Mouse (Mus musculus) embryonic facial prominence, embryonic 14.5 days (tissue): ENCODE data around the gene Lrrc3c. TPM values are rescaled to one million over a fixed set of nuclear protein-coding genes. Genes with fewer than 3 reads are reported as not detected.
A peak's percentile ranks its signal among the peaks of the same experiment; 100 is the strongest.
"Not testable (repeated sequence)": the region's sequence is repeated elsewhere in the genome, so short reads cannot be mapped to it uniquely, and the experiment has no call there.

Source experiments
- ATAC-seq: fragments of 200-750 bp; cut with Nextera tagmentation; 2 replicates; pipeline ENCODE4 v1.8.0; 2017; ENCODE audit warnings: low read depth, moderate number of reproducible peaks, moderate TSS enrichment
- DNase-seq: peaks from one replicate; pipeline ENCODE4 v3.0.0-alpha.2; 2015; ENCODE audit warnings: low spot score
- H3K27ac ChIP-seq: fragments of 300-500 bp; sonication (generic); replicated peaks from 2 replicates; pipeline ENCODE4 v1.5.1; 2014; ENCODE audit warnings: low read depth, mild to moderate bottlenecking, low read length, moderate library complexity
- H3K27me3 ChIP-seq: fragments of 300-500 bp; sonication (generic); replicated peaks from 2 replicates; pipeline ENCODE4 v1.6.1; 2014; ENCODE audit warnings: low read length; ENCODE audit not compliant: control insufficient read depth, insufficient read depth
- H3K36me3 ChIP-seq: fragments of 300-500 bp; sonication (generic); 2 replicates; pipeline ENCODE4 v1.6.1; 2014; ENCODE audit warnings: low read length, mixed read lengths; ENCODE audit not compliant: control insufficient read depth, insufficient read depth
- H3K4me1 ChIP-seq: fragments of 300-500 bp; sonication (generic); 2 replicates; pipeline ENCODE4 v1.6.1; 2014; ENCODE audit warnings: antibody characterized with exemption, low read length; ENCODE audit not compliant: control insufficient read depth, insufficient read depth
- H3K4me2 ChIP-seq: fragments of 300-500 bp; sonication (generic); 2 replicates; pipeline ENCODE4 v1.6.1; 2014; ENCODE audit warnings: low read depth, mild to moderate bottlenecking, low read length, moderate library complexity, mixed read lengths
- H3K4me3 ChIP-seq: fragments of 300-500 bp; sonication (generic); 2 replicates; pipeline ENCODE4 v1.5.1; 2014; ENCODE audit warnings: low read depth, mild to moderate bottlenecking, low read length
- H3K9ac ChIP-seq: fragments of 300-500 bp; sonication (generic); 2 replicates; pipeline ENCODE4 v1.6.1; 2014; ENCODE audit warnings: low read depth, mild to moderate bottlenecking, low read length, moderate library complexity, mixed read lengths
- H3K9me3 ChIP-seq: fragments of 300-500 bp; sonication (generic); 2 replicates; pipeline ENCODE4 v1.6.1; 2016; ENCODE audit warnings: low read length; ENCODE audit not compliant: control insufficient read depth
- WGBS: fragments of 180-500 bp; shearing (Covaris S2); extraction: QIAGEN DNeasy Blood & Tissue Kit; methylation state at CpG from one replicate; pipeline ENCODE4 v1.1.7; 2014; 5-methylcytosine and 5-hydroxymethylcytosine counted together
- polyA plus RNA-seq: library from polyadenylated mRNA; unstranded; fragments of >200 nt; fragmentation: Nextera tagmentation; extraction: Ambion mirVana; gene quantifications from 2 replicates; pipeline ENCODE4 v1.2.1, GENCODE M21; 2014

Gene Lrrc3c
- polyA plus RNA-seq, 1 experiment from 2014 or later: not detected

DNA sequence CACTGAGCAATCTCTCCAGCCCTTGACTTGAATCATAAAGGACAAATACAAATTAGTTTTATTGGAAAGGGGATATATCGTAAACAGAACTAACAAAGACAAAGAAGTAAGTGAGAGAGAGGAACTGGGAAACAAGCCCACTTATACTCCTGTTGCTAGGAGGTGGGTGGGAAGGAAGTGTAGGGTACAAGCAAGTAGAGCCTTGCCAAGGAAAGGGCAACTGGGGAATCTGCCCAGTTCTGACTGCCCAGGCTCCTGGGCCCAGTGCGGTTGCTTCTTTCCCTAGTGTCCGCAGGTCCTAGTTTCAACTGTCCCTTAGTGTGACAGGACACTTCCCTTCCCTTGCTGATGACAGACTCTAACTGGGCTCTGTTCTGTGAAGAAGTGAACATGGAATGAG is 30.6 kb downstream of the Lrrc3c start:
- Histone ChIP-seq H3K9me3 (no peaks in the 10 kb centered on the region), H3K27ac (no peak overlapping the region), H3K4me2 (no peak overlapping the region), H3K4me1 (no peaks in the 10 kb centered on the region), H3K4me3 (no peak overlapping the region), H3K36me3 (no peaks in the 10 kb centered on the region), H3K9ac (no peak overlapping the region), H3K27me3 (no peaks in the 10 kb centered on the region)
- ATAC-seq (no peak), DNase-seq (no peak)
- 96% methylated on average over 3 of the region's 3 CpGs for WGBS

DNA sequence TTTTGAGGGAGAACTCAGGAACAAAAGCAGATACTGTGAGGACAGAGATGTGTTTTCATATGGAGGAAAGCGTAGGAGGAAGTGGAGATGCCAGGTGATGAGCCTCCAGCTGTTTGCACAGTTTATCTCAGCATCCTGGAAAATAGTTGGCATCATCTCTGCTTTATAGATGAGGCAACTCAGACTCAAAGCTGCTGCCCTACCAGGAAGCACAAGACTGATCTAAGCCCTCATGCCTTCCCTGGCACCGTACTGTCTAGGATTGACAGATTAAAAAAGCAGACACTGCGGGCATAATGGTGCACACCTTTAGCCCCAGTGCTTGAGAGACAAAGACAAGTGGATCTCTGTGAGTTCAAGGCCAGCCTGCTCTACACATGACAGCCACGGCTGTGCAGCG is 32.6 kb downstream of the Lrrc3c start:
- no peaks in the 10 kb centered on the region for H3K36me3 ChIP-seq
- no peaks in the 10 kb centered on the region for H3K27me3 ChIP-seq
- no peak overlapping the region for H3K9ac ChIP-seq
- no peaks in the 10 kb centered on the region for H3K9me3 ChIP-seq
- H3K27ac ChIP-seq: no peak overlapping the region
- no peak overlapping the region for H3K4me3 ChIP-seq
- H3K4me1 ChIP-seq: no peaks in the 10 kb centered on the region
- no peak overlapping the region for H3K4me2 ChIP-seq
- DNase-seq (no peak), ATAC-seq (no peak)
- WGBS: 85% methylated on average over 5 of the region's 5 CpGs

DNA sequence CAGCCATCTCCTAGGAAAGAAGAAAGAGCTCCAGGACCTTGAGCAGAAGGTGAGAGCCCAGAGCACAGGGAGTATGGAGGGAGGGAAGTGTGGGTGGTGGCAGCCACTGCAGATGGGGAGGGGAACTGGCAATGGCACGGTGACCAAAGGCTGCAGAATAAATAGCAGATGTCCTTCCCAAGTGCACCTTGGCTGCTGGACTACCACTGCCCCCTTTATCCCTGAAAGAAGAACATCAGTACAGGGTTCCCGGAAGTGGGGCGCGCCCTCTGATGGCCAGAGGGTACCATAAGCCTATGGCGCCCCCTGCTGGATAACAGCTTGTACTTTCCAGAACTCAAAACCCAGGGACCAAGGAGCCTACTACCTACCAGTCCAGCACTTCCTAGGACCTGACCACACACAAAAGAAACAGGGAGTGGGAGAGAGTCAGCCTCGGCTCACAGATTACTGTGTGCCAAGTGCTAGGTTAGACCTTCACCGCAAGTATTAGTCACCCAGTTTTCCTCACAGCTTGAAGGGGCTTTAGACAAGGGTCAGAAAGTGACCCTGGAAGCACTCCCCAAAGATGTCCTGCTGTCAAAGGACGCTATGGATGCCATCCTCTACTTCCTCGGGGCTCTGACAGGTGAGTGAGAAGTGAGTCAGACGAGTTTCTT is 37.4 kb downstream of the Lrrc3c start:
- not testable (repeated sequence) for H3K27me3 ChIP-seq, H3K9ac ChIP-seq, H3K36me3 ChIP-seq, H3K9me3 ChIP-seq, H3K4me1 ChIP-seq, H3K4me3 ChIP-seq, H3K4me2 ChIP-seq, ATAC-seq, H3K27ac ChIP-seq
- WGBS: 41% methylated on average over 8 of the region's 10 CpGs
- peak; percentile 5 for DNase-seq

DNA sequence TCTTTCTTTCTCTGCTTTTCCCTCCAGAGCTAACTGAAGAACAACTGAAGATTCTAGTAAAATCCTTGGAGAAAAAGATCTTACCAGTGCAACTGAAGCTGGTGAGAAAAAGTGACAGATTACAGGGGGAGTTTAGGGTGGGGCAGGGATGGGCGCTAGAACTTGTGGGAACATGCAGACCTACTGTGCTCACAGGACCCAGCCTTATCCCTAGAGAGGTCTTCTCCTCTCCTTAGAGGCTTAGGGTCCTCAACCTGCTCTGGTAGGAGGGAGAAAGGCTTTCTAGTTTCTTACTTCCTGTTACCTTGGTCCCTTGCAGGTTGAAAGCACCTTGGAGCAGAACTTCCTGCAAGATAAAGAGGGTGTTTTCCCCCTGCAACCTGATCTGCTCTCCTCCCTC is 39.4 kb downstream of the Lrrc3c start:
- Histone ChIP-seq H3K9me3 (no peaks in the 10 kb centered on the region), H3K27ac (no peak overlapping the region), H3K4me2 (no peak overlapping the region), H3K27me3 (no peaks in the 10 kb centered on the region), H3K36me3 (no peaks in the 10 kb centered on the region), H3K9ac (no peak overlapping the region), H3K4me1 (no peaks in the 10 kb centered on the region), H3K4me3 (no peak overlapping the region)
- WGBS: 93% methylated on average over 1 of the region's 1 CpGs
- no peak for DNase-seq
- ATAC-seq: no peak

DNA sequence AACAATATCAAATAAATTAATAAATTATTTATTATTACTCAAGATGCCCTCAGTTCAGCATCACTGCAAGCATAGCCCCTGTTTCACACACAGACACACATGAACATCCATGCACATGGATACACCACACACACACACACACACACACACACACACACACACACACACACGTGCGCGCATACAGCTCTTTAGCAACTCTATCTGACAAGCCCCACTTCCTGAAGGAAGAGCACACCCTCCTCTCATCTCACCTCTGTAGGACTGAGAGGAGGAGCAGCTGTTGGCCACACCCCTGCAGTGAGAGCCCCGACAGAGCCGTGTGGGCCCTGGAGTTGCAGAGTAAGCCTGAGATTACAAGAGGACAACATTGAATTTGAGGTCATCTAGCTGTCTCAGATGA is 42.0 kb downstream of the Lrrc3c start:
- DNase-seq (no peak), ATAC-seq (no peak)
- no peaks in the 10 kb centered on the region for H3K27me3 ChIP-seq
- 64% methylated on average over 5 of the region's 5 CpGs for WGBS
- H3K9me3 ChIP-seq: no peaks in the 10 kb centered on the region
- H3K9ac ChIP-seq: no peak overlapping the region
- no peak overlapping the region for H3K4me3 ChIP-seq
- H3K4me2 ChIP-seq: no peak overlapping the region
- no peaks in the 10 kb centered on the region for H3K36me3 ChIP-seq
- H3K4me1 ChIP-seq: no peaks in the 10 kb centered on the region
- no peak overlapping the region for H3K27ac ChIP-seq

DNA sequence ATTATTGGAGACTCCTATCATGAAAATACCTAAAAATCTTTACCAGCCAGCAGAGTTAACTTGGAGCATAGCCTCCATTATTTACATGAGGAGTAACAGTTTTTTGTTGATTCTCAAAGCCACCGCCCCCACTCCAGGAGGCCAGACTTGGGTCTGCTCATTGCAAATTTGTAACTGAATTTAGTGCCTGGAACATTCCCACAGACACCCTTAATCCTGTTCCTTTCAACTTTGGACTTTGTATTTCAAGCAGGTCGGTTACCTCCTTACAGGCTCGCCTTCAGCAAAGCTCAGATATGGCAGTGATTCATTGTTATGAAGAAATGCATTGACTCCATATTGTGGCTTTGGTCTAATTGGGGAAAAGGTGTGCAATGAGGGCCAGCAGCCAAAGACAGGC is 46.7 kb downstream of the Lrrc3c start:
- H3K4me3 ChIP-seq: no peak overlapping the region
- no peak overlapping the region for H3K4me2 ChIP-seq
- H3K9ac ChIP-seq: no peak overlapping the region
- no peaks in the 10 kb centered on the region for H3K9me3 ChIP-seq
- WGBS: 77% methylated on average over 3 of the region's 3 CpGs
- no peaks in the 10 kb centered on the region for H3K4me1 ChIP-seq
- H3K27me3 ChIP-seq: no peaks in the 10 kb centered on the region
- no peaks in the 10 kb centered on the region for H3K36me3 ChIP-seq
- H3K27ac ChIP-seq: no peak overlapping the region
- DNase-seq (no peak), ATAC-seq (no peak)

DNA sequence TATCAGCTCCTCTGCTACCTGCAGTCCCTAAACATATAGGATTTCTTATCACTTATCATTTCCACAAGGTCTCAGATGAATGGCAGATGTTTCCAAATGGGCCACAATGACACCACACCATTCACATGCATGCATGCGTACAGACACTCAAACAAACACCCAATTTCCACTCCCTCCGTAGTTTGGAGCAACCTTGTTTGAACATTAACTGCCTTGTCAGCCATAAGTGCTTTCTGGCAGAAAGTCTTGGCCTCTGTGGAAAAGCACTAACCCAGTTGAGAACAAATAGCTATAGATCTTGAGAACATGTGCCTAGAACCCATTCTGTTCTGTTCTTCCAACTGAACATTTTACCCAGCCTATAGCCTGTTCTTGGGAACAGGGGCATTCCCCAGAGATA is 47.9 kb downstream of the Lrrc3c start:
- ATAC-seq: no peak
- no peak for DNase-seq
- no peaks in the 10 kb centered on the region for H3K9me3 ChIP-seq
- no peaks in the 10 kb centered on the region for H3K36me3 ChIP-seq
- H3K27me3 ChIP-seq: no peaks in the 10 kb centered on the region
- no peak overlapping the region for H3K9ac ChIP-seq
- no peak overlapping the region for H3K4me2 ChIP-seq
- 85% methylated on average over 2 of the region's 2 CpGs for WGBS
- no peaks in the 10 kb centered on the region for H3K4me1 ChIP-seq
- H3K27ac ChIP-seq: no peak overlapping the region
- no peak overlapping the region for H3K4me3 ChIP-seq

DNA sequence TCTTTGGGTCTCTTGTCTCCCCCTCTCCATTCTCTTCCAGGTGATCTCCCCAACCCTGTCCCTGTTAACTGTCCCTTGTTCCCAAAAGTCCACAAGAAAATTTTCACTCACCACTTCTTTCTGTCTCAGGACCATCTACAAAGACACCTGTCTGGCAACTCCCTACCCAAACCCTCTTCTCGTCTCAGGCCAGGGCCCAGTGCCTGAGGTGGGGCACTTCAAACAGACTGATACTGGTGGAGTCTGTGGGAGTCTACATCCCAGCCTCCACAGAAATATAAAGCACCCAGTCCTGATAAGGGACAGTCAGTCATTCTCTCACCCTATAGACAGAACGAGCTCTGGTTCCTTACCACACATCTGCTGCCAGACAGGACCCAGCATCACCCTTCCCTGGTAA is 48.4 kb downstream of the Lrrc3c start, which contains the start of gene Gsdma2:
TSS of gene Gsdma2 (plus strand) at position 301 of the 400 bp plus-strand sequence.
- no peak within 1 kb of the TSS for H3K27ac ChIP-seq
- no peaks in the 10 kb centered on the region for H3K4me1 ChIP-seq
- ATAC-seq (no peak), DNase-seq (no peak)
- H3K27me3 ChIP-seq: no peaks in the 10 kb centered on the region
- no peaks in the 10 kb centered on the region for H3K9me3 ChIP-seq
- no peaks in the 10 kb centered on the region for H3K36me3 ChIP-seq
- no peak within 1 kb of the TSS for H3K9ac ChIP-seq
- H3K4me2 ChIP-seq: no peak within 1 kb of the TSS
- no peak within 1 kb of the TSS for H3K4me3 ChIP-seq
- WGBS: 45% methylated on average over 2 of the region's 2 CpGs
